Mouse (Mus musculus): ENCODE measurements at regions not wholly inside any gene's neighbourhood (a gene's known extent, or its start where the extent isn't known, plus 50 kb on each side); places are given as distances from the start of the nearest gene placed in this dataset.
A peak's percentile ranks its signal among the peaks of the same experiment; 100 is the strongest.

DNA sequence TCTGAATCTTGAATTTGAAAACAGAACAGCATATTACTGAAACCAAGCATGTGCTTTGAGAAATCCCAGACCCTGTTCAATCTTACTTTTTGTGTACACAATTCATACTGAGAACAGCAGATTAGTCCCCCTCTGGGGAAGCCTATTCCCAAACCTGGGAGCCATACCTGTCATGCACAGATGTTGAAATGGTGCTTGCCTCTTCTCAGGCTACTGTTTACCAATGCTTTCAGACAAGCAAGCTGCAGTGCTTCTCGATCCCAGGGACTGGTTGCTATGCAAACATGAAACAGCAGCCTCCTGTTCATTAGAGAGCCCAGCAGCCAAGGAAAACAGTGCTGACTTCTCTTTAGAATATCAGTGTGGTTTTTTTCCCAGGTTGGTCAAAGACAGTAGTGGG, 80.3 kb upstream of the Mbnl2 start:
- H3K9me3 ChIP-seq, result no peaks in the 10 kb centered on the region
- H3K36me3 ChIP-seq, result no peaks in the 10 kb centered on the region
- no peak overlapping the region for H3K27ac ChIP-seq
- no peak overlapping the region for H3K4me3 ChIP-seq (replicated peaks)
- no peak overlapping the region for H3K4me2 ChIP-seq
- H3K9ac ChIP-seq (replicated peaks), result no peak overlapping the region
- no peak for ATAC-seq (ENCODE audit: insufficient number of reproducible peaks, insufficient read depth, low FRiP score, low TSS enrichment, low read depth)
- 57% methylated on average over 1 of the region's 1 CpGs for WGBS
- H3K4me1 ChIP-seq (replicated peaks), result no peaks in the 10 kb centered on the region
- no peaks in the 10 kb centered on the region for H3K27me3 ChIP-seq

DNA sequence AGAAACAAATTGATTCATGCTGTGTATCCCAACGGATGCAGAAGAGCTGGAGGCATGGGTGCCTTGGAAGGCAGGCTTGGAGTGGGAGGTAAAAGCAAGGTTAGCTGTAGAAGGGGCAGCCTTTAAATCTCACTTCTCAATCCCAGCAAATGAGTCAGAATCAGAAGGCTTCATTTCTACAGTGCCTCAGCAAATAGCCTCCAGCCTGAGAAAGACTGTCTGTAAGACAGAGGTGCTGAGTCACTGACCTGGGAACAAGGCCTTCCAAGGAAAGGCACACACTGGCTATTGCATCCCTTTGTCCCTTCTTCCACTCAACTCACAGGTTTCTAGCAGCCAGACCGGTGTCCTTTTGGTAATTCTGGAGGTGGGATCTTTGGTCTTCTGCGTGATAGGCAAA, 63.7 kb upstream of the Mbnl2 start:
- no peak overlapping the region for H3K9ac ChIP-seq (replicated peaks)
- H3K4me2 ChIP-seq, result no peak overlapping the region
- H3K27me3 ChIP-seq, result no peaks in the 10 kb centered on the region
- no peak for ATAC-seq (ENCODE audit: insufficient number of reproducible peaks, insufficient read depth, low FRiP score, low TSS enrichment, low read depth)
- WGBS, result 76% methylated on average over 3 of the region's 3 CpGs
- no peaks in the 10 kb centered on the region for H3K4me1 ChIP-seq (replicated peaks)
- H3K27ac ChIP-seq, result no peak overlapping the region
- no peaks in the 10 kb centered on the region for H3K36me3 ChIP-seq
- H3K4me3 ChIP-seq (replicated peaks), result no peak overlapping the region
- no peaks in the 10 kb centered on the region for H3K9me3 ChIP-seq

DNA sequence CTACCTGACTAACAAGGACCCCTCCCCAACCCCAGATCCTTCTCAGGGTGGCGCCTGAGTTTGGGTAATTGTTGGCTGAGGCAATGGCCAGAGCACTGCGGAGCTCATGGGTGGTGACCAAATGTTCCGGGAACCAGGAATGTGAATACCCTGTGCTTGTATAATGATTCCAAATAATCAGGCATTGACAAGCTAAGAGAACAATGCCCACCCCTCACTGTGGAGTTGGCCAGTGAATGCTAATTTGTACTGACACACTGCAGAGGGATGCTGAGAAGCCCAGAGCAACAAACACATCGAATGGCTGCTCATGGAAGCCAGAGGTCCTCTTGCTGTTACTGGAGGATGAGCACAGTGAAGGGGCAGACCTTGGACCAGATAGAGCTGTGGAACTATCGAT, 62.8 kb upstream of the Mbnl2 start:
- Histone ChIP-seq H3K4me1 (replicated peaks) (no peaks in the 10 kb centered on the region), H3K36me3 (no peaks in the 10 kb centered on the region), H3K4me2 (no peak overlapping the region), H3K27me3 (no peaks in the 10 kb centered on the region), H3K4me3 (replicated peaks) (no peak overlapping the region), H3K9ac (replicated peaks) (no peak overlapping the region), H3K9me3 (no peaks in the 10 kb centered on the region), H3K27ac (no peak overlapping the region)
- no peak for ATAC-seq (ENCODE audit: insufficient number of reproducible peaks, insufficient read depth, low FRiP score, low TSS enrichment, low read depth)
- 92% methylated on average over 5 of the region's 5 CpGs for WGBS

DNA sequence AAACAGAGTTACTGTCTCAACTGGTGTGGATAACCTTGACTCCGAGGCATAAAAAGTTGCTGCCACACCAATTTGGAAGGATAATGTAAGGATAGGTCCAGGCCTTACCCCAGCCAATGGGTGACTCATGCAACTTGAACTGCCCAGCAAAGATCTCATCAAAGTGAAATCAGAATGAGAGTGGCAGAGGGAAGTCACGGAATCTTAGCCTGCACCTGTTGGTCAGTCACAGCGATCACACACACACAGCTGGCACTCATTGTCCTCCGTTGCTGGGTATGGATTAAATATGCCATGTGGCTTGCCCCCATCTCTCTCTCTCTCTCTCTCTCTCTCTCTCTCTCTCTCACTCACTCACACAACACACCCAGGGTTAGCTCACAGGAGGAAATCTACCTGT, 56.2 kb upstream of the Mbnl2 start:
- Histone ChIP-seq H3K4me2 (no peak overlapping the region), H3K27me3 (no peaks in the 10 kb centered on the region), H3K4me3 (replicated peaks) (no peak overlapping the region), H3K4me1 (replicated peaks) (peaks cover 5% of the 10 kb centered on the region; the same call in 1 of the 2 replicates), H3K27ac (no peak overlapping the region), H3K36me3 (no peaks in the 10 kb centered on the region), H3K9me3 (no peaks in the 10 kb centered on the region), H3K9ac (replicated peaks) (no peak overlapping the region)
- WGBS, result 79% methylated on average over 4 of the region's 4 CpGs
- ATAC-seq (ENCODE audit: insufficient number of reproducible peaks, insufficient read depth, low FRiP score, low TSS enrichment, low read depth), result no peak

DNA sequence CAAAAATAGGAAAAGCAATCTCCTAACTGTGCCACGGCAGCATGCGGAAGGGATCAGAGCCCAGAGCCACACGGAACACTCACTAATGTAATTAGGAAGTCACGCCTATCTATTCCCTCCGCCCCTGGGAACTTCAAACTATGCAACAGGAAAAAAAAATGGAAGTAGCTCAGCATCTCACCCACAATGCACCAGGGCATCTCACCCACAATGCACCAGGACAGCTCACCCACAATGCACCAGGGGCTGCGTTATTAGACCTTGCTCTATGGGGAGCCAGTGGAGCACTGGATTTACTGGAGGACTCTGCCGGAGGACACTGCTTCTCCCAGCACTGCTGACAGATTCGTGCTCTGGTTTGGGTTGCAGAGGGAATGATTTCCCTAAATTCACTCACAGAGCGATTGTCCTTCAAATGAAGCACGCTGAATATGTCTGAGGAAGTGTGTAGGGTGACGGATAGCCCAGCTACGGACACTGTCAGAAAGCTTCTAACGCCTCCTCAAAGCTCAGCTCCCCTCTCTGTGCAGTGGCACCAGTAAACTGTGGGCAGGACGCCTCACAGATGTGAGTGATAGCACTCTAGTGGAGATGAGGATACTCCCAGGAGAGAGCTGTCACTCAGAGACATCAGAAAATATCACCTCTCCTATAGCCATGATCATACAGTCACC, 51.8 kb upstream of the Mbnl2 start:
- Histone ChIP-seq H3K4me3 (replicated peaks) (no peak overlapping the region), H3K27me3 (no peaks in the 10 kb centered on the region), H3K9ac (replicated peaks) (no peak overlapping the region), H3K9me3 (no peaks in the 10 kb centered on the region), H3K4me2 (no peak overlapping the region), H3K27ac (peak overlapping the region; percentile 4; the same call in 1 of the 2 replicates), H3K4me1 (replicated peaks) (peaks cover 7% of the 10 kb centered on the region; the same call in 1 of the 2 replicates), H3K36me3 (no peaks in the 10 kb centered on the region)
- no peak for ATAC-seq (ENCODE audit: insufficient number of reproducible peaks, insufficient read depth, low FRiP score, low TSS enrichment, low read depth)
- WGBS, result 77% methylated on average over 14 of the region's 14 CpGs

DNA sequence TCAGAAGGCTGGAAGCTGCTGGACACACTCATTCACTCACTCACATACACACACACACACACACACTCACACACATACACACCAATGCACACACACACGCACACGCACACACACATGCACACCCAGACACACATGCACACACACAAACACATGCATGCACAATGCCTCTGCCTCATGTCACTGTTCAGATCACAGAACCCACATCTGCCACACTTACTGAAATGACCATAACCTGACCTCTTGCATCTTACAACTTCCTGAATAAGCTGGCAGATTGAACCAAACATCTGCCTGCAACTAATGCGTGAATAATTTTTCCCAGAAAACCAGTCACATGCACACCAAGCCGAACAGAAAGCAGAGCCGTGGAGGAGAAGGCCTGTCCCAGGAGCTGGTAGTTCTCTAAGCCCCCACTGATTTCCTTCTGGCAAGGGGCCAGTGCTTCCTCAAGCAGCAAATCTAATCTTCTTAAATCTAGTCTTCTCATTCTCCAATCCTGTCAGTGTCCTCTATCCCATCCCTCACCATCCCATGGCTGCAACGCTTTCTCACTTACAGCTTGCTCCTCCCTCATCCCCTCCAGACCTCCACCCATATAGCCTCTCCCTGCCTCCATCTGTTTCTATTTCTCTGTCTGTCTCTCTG, 51.1 kb upstream of the Mbnl2 start:
- WGBS, result 51% methylated on average over 6 of the region's 6 CpGs
- peak overlapping the region; percentile 4; the same call in 1 of the 2 replicates for H3K27ac ChIP-seq
- peak; percentile 42; the same call in 1 of the 2 replicates for ATAC-seq (ENCODE audit: insufficient number of reproducible peaks, insufficient read depth, low FRiP score, low TSS enrichment, low read depth)

DNA sequence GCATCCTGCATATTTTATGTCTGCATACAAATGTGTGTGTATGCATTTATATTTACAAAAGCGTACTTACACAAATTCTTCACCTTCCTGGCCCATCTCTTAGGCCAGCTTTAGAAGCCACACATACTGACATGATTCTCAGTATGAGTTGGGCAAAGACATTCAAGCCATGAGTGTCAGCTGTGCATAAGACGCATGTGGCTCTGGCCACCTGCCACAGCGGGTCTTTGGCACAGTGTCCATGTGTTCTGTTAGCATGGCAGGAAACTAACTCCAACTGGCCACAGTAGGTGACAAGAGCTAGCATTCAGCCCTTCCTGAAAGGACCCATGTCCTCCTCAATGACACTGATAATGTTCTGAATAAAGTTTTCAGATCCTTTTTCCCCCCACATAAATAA, 49.8 kb upstream of the Mbnl2 start:
- WGBS, result 90% methylated on average over 3 of the region's 3 CpGs

More for the DNA sequence above, 51.1 kb upstream of the Mbnl2 start:
- Histone ChIP-seq H3K4me2 (no peak overlapping the region), H3K9ac (replicated peaks) (no peak overlapping the region), H3K36me3 (no peaks in the 10 kb centered on the region), H3K4me1 (replicated peaks) (peaks cover 7% of the 10 kb centered on the region; the same call in 1 of the 2 replicates), H3K4me3 (replicated peaks) (no peak overlapping the region), H3K9me3 (no peaks in the 10 kb centered on the region), H3K27me3 (no peaks in the 10 kb centered on the region)

More for the DNA sequence above, 49.8 kb upstream of the Mbnl2 start:
- Histone ChIP-seq H3K4me2 (no peak overlapping the region), H3K36me3 (no peaks in the 10 kb centered on the region), H3K27ac (no peak overlapping the region), H3K4me3 (replicated peaks) (no peak overlapping the region), H3K9me3 (no peaks in the 10 kb centered on the region), H3K4me1 (replicated peaks) (peaks cover 7% of the 10 kb centered on the region; the same call in 1 of the 2 replicates), H3K27me3 (no peaks in the 10 kb centered on the region), H3K9ac (replicated peaks) (no peak overlapping the region)
- no peak for ATAC-seq (ENCODE audit: insufficient number of reproducible peaks, insufficient read depth, low FRiP score, low TSS enrichment, low read depth)
